Mouse (Mus musculus): ENCODE results near the gene Dnaaf2.

Gene Dnaaf2

DNA sequence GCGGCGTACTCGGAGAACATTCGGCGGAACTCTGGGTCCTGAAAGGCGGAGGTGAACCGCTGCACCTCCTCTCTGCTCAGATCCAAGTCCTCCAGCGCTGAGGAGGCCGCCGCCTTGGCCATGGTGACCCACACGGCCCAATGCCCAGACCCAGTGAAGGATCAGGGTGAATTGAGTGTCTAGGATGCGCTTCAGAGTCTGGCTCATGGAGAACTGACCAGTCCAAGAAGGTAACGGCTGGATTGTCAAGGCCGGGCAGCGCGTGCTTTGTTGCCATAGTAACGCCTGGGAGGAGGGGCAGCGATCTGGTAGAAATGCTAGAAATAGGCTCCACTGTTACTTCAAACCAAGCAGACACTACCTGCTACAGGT is at the start of gene Dnaaf2:
TSS of gene Dnaaf2 (minus strand) at position 266 of the 372 bp plus-strand sequence.
- DNase-seq = peak; percentile 71

DNA sequence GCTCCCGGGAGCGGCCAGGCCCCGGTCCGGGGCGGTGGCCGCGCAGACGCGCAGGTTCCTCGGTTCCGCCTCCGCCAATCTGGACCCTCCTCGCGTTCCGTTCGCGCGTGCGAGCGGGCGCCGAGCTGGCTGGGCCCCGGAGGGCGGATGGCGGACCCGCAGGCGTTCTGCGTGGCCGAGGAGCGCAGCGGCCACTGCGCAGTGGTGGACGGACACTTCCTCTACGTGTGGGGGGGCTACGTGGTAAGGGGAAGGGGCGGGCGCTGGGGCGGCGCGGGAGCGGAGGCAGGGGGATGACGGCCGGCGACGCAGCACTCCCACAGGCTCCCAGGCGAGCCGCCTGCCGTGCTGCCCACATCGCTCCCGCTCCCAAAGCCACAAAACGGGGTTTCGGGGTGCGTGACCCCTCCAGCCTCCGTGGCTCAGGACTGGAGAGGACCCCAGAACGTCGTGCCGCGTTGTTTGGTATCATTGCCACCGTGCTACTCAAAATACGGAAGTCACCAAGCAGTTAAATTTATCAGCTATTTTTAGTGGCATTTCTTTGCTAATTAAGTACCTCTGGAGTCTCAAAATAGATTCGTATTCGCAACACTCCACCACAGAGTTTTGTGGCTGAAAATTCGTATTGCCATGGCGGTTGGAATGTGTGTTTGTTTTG is 43.7 kb upstream of the Dnaaf2 start:
- peak; percentile 74 for DNase-seq

DNA sequence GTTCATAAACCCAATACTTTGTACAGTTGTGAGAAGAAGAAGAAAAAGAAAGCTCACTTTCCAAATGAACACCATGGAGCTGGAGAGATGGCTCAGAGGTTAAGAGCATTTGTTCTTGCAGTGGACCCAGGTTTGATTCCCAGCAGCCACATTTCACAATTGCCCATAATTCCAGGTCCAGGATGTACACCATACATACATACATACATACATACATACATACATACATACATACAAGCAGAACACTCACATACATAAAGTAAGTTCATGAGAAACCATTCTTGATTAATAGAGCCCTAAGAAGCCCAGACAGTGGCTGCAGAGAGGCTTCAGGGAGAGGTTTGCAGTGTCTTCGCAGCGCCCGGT is 43.2 kb upstream of the Dnaaf2 start:
- DNase-seq = no peak

DNA sequence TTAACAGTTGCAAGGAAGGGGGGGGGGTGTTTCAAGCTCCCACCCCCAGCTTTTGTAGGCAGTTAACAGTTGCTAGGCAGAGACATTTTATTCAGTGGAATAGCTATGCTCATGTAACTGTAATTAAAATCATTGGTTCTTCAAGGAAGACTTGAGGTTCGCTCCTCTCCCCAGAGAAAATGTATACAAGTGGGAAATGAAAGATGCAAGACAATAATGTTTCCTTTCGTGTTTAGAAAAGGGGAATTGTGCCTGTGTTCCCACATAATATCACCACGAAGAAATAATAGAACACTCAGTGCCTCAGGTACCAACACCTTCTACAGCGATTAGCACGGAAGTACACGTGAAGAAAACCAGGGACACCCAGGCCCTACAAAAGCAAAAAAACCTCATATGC is 42.6 kb upstream of the Dnaaf2 start, which contains the start of gene Klhdc1:
TSS of gene Klhdc1 (plus strand) at position 301 of the 400 bp plus-strand sequence.
- DNase-seq = no peak

DNA sequence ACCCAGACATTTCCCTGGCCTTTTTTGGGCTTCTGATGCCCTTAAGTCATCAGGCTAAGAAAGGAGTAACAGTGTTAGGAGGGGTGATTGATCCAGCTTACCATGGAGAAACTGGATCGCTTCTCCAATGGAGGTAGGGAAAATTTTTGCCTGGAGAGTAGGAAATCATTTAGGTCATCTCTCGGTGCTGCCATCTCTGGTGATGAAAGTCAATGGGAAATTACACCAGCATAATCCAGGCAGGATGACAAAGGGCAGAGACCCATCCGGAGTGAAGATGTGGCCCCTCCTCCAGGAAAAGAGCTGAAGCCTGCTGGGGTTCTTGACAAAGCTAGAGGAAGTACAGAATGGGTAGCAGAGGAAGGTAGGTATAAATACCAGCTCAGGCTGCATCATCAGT is 40.1 kb upstream of the Dnaaf2 start:
- DNase-seq = no peak

DNA sequence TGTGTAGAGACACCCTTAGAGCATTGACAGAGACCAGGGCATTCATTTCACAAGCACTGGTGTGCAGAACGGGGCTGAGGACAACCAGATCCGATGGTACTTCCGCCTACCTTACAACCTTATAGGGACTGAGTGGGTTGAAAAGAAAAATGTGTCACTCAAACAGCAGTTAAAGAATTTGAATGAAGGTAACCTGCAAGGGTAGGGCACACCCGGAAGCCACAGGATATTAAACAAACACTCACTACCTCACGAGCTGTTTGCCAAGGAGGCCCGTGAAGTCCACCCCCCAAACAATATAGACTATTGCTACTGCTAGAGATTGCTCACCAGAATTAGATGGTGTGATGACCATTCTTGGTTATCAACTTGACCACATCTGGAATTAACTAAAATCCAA is 37.6 kb upstream of the Dnaaf2 start:
- DNase-seq = no peak

DNA sequence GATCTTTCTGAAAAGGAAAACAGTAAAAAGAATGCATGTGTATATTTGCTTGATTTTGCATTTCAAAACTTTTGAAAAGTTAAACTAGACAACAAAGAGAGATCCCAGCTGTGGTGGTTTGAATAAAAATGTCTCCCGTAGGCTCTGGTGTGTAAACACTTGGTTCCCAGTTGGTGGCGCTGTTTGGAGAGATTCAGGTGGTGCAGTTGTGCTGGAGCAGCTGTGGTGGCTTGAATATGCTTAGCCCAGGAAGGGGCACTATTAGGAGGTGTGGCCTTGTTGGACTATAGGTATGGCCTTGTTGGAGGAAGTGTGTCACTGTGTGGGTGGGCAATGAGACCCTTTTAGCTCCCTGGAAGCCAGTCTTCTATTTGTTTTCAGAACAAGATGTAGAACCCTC is 31.0 kb upstream of the Dnaaf2 start:
- DNase-seq = peak; percentile 34

DNA sequence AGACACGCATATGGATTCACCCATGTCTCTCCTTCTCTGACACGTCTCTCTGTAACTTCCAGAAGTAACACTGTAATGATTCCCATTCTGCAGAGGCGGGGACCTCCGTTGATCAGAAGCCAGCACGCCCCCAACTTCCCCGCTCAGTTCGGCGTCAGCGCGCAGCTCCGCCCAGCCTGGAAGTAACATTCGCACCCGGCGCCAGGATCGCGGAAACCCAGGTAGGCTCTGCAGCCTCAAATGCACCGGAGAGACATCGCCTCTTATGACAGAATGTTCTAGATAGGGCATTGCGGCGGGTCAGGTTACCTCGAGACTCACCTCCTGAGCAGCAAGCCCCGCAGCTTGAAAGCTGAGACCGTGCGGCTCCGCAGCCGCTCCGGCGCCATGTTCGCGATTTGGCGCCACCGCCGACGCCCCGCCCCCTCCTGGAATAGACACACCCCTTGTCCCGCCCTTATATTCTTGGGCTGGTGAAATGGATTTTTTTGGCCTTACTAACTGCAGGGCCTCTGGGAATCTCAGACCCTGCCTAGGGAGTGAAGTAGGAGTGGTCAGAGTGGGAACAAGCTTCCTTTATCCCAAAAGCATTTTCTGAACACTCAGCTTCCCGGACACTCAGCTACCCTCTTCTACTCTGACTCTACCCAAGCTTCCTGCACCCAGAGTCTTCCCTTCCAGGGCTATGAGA is 29.7 kb upstream of the Dnaaf2 start, which contains the start of gene Pole2:
TSS of gene Pole2 (minus strand) at position 420 of the 691 bp plus-strand sequence.
- DNase-seq = peak; percentile 90

DNA sequence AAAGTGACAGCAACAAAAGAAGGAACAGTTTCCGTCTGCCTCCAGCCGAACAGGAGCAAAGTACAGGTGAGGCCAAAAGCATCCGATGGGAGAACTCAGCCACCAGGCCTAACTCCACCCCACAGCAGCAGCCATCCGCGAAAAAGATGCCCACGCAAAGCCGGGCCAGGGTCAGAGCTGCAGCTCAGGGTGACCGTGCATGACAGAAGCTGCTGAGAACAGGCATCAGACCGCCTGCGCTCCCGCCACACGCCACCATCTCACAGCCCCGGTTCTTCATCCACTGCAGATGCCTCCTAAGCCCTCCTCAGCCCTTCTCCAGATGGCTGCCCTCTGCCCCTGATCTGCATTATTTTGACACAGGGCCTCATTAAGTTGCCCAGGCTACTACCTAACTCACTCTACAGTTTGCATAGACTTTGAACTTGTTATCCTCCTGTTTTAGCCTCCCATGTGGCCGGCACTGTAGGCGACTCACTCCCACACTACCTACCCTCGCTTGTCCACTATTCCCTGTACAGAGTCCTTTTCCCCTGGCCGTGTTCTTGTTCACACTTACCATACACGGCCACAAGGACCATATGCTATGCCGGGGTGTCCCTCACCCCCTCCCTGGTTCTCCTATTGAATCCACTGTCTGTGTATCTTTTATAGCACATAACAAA is 22.5 kb upstream of the Dnaaf2 start:
- no peak for DNase-seq

DNA sequence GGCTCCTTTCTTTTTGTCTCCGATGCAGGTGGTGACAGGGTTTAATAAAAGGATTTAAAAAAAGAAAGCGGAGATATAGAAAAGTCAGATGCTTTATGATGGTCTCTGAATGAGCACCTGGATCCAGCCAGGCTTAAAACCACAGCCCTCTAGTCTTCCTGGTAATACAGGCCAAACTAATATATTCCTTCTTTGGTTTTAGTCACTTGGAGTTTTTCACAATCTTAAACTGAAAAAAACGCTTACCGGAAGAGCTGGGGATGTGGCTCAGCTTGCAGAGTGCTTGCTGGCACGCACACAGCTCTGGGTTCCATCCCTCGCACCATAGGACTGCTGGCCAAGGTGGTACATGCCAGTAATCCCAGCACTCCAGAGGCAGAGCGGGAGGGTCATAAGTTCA is 18.4 kb upstream of the Dnaaf2 start:
- DNase-seq = no peak

DNA sequence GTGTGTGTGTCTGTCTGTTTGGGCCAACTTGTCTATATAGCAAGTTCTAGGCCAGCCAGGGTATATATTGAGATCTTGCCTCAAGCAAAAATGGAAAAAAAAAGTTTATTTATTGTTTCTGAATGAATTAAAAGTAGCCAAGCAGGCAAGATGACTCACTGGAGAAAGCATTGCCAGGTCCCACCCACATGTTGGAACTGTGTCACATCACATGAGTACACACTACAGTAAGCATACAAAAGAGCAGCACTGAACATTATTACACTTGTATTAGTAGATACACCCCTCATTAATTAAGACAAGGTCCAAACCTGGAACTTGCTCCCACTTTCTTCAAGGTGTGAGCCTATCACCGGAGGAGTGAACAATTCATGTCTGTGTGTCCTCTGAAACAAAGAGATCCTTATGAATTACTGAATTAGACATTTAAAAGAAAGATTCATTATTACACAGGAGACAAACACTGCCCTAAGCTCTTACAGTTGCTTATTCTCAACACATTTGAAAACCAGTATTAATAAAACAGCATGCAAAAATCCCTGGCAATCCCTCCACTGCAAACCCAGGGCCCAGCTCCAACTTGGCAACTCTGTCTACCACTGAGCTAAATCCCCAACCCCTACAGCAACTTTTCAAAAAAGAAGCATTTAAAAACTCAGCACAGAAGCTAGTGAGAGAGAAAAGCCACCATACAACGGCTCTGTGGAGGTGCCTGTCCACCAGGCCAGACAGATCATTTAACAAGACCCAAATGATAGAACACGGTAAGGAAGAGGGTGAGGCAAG is 17.0 kb upstream of the Dnaaf2 start:
- peak; percentile 54 for DNase-seq

DNA sequence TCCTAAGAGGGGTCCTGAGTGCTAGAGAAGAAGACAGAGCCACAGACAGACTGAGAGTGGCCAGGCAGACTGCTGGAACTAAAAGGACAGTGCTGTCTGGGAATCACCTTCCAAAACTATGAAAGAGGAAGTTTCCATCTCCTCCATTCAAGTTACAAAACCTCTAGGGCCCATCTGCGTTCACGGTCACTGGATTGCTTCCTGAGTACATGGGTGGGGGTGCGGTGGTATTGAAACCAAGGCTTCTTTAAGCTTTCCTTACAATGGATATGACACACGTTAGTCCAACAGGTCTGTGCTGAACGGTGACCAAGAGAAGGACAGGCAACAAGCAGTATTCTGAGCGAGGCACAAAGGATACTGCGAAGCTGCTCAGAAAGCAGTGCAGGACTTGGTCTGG is 16.2 kb upstream of the Dnaaf2 start:
- DNase-seq = no peak

DNA sequence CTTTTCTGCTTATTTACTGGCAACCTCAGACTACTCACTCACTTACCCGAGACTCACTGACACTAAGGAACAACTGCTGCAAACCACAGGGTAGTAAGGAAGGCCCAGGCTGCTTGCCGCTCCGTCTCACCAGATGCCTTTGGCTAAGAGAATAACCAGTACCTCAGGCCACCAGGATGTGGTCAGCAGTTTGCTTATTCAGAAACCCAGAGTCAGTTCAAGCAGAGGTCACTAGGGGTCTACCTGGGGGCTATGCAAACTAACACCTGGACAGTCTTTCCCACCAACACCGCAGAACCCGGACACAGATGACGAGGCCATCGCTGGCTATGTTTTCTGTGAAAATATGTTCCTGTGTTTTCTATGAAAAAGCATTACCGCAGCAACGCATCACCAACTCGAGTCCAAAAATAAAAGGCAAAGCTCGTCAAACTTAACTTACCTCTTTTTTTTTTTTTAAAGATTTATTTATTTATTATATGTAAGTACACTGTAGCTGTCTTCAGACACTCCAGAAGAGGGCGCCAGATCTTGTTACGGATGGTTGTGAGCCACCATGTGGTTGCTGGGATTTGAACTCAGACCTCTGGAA is 15.1 kb upstream of the Dnaaf2 start:
- no peak for DNase-seq

DNA sequence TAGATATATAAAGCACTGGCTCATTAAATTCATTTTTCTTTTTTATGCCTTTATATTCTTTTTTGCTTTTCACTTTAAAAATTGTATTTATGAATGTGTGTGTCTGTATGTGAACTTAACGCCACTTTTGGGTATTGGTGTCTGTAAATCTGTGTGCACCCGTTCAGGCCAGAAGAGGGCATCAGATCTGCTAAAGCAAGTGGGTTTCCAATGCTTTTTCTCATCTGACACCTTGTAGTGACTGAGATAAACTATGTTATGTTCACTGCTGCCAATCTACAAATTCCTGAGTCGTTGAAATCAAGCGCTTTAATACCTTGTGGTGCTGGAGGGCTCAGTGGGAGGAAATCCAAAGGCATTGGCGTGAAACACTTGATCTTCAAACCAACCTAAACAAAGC is 12.8 kb upstream of the Dnaaf2 start:
- DNase-seq = peak; percentile 27

DNA sequence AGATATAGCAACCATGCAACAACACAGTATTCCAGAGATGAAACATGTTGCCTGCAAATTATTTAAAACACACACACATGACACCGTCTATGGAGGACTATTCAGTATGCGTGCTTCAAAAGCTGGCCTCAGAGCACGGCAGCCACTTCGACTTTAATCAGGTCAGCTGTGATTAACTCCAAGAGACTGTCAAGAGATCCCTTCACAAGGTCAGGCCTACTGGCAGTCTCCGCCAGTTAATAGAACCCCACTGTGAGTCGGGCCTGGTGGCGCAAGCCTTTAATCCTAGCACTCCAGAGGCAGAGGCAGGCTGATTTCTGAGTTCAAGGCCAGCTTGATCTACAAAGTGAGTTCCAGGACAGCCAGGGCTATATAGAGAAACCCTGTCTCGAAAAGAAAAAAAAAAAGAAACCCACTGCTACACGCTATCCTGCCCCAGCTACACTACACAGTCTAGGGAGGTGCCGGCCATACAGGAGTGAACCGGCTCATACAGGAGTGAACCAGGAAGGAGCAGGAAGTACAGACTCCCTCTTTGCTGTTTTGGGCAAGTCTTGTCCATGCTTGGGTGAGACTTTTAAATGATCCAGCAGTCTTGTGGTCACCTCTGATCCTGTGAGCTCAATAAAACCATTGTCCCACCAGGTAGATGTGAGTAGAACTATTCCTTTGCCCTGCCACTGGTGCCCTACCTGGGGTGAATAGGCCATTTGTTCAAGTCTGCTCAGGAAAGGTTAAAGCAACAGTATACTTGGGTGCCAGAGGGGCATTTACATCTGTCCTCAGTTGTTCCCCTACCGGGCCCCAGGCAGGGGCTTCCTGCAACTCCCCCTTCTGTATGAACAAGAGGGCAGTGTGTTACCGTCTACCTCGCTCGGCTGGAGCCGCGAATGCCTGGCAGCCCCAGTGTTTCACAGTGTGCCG is 12.1 kb upstream of the Dnaaf2 start:
- no peak for DNase-seq

DNA sequence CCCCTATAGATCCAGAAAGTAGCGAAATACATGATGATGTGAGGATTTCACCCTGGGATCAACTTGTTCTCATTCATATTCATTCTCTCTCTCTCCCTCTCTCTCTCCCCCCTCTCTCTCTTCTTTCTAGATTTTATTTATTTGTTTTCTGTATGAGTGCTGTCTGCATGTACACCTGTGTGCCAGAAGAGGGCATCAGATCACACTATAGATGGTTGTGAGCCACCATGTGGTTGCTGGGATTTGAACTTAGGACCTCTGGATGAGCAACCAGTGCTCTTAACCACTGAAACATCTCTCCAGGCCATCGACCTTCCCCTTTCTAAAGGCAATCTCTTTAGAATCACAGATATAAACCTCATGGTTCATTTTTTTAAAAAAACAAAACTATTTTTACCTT is 10.3 kb upstream of the Dnaaf2 start:
- DNase-seq = no peak

DNA sequence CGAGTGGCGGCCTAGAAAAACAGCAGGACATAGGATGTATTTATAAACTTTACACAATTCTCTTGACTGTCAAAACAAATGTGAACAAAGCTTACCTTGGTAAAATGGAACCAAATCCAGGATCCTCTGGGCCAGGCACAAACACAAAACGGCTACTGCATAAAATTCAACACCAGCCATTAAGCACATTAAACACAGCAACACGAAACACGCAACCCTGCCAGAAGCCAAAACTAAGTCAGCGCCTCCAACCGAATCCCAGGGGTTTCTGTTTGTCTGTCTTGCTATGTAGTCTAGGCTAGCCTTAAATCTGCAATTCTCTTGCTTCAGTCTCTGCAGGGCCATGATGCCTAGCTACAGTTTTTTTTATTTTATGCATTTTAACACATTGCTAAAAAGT is 9.7 kb upstream of the Dnaaf2 start:
- no peak for DNase-seq

DNA sequence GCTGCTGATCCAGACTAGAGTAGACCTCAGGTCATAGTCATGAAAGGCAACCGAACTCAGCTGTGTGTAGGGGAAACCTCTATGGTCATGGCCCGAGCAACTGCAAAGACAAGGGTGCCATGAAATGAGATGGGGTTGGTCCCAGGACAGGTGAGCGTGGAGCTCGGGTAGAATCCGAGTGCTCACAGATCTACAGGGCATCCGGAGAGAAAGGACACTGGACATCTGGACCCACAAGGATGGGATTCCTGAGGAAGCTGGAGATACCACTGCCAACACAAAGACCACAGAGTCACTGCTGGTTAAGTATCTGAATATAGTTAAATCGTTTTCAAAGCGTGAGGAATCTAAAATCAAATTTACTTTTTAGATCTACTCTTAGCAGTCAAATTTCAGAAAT is 9.2 kb upstream of the Dnaaf2 start:
- no peak for DNase-seq

DNA sequence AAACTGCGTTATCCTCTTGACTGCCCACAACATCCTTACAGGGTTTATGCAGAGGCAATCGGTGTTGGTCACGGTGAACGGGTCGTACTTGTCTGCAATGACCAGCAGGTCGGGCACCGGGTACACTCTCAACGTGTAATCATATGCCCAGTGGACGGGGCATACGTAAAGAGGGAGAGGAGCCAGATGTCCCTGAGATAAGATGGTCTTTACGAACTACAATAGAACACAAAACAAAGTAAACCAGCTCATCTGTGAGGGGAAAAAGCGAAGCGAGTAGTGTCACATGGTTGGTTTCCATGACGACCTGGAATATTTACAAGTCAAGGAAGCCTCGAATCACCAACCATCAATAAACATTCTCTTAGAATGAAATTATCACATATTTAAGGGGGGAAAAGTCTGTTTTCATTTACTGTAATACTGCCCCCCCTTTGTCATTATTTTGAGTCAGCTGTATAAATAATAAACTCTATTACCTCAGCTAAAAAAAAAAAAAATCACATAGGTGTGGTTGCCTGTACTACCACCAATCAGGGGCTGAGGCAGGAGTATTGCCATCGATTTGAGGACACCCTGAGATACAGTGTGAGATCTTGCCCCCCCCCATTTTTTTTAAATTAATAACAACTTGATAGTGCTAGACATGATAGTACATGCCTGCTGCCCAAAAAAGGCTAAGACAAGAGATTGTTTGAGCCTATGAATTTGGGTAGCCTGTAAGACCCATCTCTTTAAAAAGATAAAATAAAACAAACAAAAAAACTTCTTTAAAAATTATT is 6.0 kb upstream of the Dnaaf2 start, which contains the start of gene Gm49384:
TSS of gene Gm49384 (minus strand) at position 216 of the 782 bp plus-strand sequence.
- no peak for DNase-seq

DNA sequence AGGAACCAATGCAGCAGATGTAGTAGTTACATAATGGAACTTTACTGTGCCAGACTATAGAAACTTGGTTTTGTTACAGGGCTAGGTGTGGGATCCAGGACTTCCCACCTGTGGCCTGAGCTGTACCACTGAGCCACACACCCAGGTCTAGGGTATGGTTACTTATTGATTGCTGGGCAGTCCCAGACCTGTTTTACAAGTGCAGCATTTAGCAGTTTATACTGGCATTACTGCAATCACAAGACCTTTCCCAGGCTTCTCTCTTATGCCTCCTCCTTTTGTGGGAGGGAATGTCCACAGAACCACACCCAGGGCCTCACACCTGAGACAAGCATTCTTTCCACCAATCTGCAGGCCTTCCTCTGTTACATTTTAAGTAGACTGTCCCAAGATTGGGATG is 756 bp upstream of the Dnaaf2 start:
- DNase-seq = no peak

Measured in lung, postnatal 14 days (tissue).